Mouse (Mus musculus) kidney, postnatal 10 days (tissue): ENCODE measurements around the gene Rab23.
A peak's percentile ranks its signal among the peaks of the same experiment; 100 is the strongest.
"Not testable (repeated sequence)": the region's sequence is repeated elsewhere in the genome, so short reads cannot be mapped to it uniquely, and the experiment has no call there.

Source experiments
- DNase-seq: peaks from one replicate; pipeline ENCODE4 v3.0.0; 2021; ENCODE audit warnings: mixed read lengths

The Rab23 gene

GRCm38 (mm10) chr1:33734001-33734685 lies 14.5 kb downstream of the Rab23 start:
- no peak for DNase-seq

DNA sequence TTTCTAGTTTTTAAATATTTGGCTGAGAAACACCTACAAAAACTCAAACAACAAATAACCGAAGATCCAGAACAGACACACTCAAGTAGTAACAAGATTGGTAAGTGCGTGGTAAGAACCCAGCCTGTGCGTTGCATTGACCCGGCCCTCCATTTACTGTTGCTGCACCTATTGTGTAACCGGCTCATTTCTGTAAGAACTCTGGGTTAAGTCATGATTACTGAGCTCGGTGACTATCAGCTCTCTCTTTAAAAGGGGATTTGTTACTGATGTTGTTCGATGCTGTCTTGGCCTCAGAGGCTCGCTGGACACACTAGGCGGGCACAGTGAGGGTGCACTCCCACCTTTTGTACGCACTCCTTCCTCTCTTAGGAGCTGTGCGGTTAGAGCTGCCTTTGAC lies 18.6 kb downstream of the Rab23 start:
- DNase-seq = no peak

GRCm38 (mm10) chr1:33738681-33739278 lies 19.1 kb downstream of the Rab23 start:
- no peak for DNase-seq

- peak; percentile 91 for DNase-seq
These were observed 19.6 kb downstream of the Rab23 start for GRCm38 (mm10) chr1:33739302-33739701.

DNA sequence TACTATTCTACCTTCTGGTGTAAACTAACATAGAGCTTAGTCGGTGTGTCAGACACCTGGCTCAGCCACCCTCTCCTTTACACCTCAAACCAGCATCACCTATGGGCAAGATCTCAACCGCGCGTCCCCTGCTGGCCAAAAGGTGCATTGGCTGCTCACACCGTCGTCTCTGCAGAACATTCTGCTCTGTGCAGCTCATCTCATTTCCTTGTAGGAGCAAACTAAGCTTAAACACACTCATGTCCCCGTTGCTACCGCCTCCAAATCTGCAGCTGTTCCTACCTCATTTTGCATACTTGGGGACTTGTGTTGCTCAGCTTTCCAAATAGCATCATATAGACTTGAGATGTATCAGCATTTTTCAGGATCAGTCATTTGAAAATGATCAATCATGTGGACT lies 23.2 kb downstream of the Rab23 start:
- DNase-seq = peak; percentile 46

DNA sequence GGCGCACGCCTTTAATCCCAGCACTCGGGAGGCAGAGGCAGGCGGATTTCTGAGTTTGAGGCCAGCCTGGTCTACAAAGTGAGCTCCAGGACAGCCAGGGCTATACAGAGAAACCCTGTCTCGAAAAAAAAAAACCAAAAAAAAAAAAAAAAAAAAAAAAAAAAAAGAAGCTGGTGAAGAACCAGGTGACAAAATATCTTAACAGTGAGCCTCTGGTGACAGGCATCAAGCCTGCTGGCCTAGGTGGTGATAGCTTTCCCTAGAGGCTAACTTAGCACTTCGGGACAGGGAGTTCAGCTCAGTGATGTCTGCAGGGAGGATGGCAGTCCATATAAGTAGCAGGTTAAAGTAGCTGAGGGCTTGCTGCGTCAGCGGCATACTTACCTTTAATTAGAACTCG lies 25.1 kb downstream of the Rab23 start:
- not testable (repeated sequence) for DNase-seq

- no peak for DNase-seq
These were observed 26.2 kb downstream of the Rab23 start for GRCm38 (mm10) chr1:33745901-33746300.

DNA sequence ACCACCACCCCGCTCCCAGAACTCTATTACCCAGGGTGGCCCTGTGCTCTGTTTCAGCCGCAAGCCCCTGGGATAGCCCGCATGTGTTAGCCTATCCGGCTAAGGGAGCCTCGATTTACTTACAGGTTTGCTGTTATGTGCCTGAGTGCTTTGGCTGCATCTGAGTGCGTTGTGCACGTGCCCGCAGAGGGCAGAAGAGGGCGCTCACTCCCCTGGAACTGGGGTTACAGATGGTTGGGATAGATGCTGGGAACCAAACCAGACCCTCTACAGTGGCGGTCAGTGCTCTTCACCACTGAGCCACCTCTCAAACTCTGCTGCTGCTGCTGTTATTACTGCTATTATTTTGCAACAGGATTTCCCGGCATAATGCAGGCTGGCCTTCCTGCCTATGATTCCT lies 29.4 kb downstream of the Rab23 start:
- DNase-seq = no peak

GRCm38 (mm10) chr1:33749709-33750108 lies 30.0 kb downstream of the Rab23 start:
- not testable (repeated sequence) for DNase-seq

DNA sequence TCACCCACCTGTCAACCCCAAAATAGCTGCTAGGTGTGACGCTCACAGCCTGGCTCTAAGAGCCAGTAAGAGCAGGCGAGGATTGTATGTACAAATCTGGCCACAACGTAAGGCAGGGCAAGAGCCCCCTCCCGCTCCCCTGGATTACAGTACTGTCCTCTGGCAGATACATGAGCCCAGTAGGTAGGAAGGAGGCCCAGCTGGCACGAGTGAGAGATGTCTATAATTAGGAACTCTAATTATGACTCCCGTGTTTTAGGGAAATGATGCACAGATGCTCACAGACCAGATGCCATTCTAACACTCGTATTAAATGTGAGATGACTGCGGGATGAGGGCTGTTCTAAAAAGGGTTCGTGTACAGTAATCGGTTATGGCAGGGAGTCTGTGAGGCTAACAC lies 31.6 kb downstream of the Rab23 start:
- DNase-seq = no peak

DNA sequence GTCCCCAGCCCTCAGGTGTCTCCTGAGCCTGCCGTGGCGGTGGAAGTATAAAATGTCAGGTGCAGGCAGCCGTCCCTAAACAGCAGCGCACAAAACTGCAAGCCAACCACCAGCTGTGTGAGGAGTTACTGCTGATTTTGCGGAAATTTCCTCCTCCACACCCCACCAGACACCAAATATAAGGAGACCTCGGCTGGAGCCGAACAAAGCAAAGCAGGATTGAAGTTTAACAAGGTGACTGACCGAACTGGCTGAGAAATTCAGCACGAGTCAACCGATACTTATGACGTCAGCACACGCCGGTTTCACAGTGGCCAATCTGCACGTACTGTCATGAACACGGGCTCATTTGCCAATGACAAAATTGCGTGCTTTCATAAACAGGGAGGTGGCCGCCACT lies 34.4 kb downstream of the Rab23 start:
- DNase-seq = peak; percentile 35

DNA sequence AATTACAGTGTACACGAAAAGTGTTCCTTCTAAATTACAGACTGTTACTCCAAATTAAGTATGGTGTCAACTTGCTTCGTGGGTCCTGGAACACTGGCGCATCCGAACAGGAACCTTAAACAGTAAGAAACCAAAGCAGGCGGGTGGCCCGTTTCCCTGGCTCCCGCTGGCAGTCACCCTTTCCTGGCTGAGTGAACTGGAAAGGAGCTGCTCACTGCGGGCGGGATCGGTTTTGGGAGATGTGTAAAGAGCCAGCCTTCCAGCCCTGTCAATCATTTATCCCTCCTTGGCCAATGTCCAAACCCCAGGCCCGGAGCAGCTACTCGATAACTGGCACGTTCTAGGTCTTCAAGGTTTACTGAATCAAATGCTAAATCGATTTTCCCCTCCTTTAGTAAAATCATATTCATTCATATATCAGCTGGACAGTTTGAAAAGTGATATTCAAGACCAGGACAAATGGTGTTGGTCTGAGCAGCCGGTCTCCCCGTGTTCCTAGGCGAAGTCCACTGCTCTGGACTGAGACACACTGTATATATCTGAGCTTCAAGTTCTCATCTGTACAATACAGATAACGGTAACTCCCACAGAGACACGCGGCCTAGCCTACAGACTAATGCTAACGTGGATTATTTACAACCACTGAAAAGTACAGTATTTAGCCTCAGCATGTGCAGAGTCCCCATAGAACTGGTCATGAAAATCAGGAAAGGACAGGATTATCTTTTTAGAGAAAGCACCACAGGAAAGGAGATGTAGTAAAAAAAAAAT lies 35.5 kb downstream of the Rab23 start:
- DNase-seq = peak; percentile 75

DNA sequence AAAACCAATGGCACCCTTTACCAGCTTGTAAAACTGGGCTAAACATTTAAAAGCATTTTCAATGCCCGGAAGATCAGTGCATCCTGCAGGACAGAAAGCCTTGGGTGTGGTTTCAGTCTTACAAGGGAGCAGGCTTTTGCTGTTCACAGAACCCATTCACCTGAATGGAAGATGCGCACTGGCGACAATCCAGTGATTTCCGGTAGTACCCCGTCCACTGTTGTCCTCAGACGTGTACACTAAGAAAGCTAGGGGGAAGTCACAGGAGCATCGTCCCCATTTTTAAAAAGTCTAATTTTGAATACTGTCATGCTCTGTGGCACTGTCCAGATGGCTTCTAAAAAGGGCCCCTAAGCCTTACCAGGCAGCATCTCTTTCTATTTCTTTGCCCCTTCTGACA lies 36.1 kb downstream of the Rab23 start:
- DNase-seq = no peak

- DNase-seq = no peak
These were observed 36.8 kb downstream of the Rab23 start for GRCm38 (mm10) chr1:33756258-33757032.

GRCm38 (mm10) chr1:33757033-33757413 lies 37.3 kb downstream of the Rab23 start:
- peak; percentile 31 for DNase-seq

GRCm38 (mm10) chr1:33757491-33758041 lies 37.9 kb downstream of the Rab23 start, which contains the start of gene Bag2:
Bag2 (minus strand) TSS chr1:33757795.
- DNase-seq = peak; percentile 79

- no peak for DNase-seq
These were observed 38.8 kb downstream of the Rab23 start for GRCm38 (mm10) chr1:33758488-33758887.

DNA sequence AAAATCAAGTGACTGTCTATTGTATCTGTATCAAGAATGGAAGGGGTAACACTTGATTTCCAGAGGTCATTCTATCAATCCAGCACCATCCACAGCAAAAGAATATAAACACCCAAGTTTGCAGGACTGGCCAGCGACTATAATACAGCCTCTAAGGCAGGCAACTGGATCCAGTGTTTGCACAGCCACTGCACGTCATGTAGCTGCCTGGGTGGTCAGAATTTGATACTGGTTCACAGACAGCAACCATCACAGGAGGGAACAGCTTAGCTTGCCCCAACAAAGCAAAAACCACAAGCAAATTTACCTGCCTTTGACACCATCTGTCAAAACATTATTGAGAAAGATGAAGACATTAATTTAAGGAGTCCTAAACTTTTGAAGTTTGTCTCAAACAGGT lies 44.1 kb downstream of the Rab23 start:
- DNase-seq = no peak

DNA sequence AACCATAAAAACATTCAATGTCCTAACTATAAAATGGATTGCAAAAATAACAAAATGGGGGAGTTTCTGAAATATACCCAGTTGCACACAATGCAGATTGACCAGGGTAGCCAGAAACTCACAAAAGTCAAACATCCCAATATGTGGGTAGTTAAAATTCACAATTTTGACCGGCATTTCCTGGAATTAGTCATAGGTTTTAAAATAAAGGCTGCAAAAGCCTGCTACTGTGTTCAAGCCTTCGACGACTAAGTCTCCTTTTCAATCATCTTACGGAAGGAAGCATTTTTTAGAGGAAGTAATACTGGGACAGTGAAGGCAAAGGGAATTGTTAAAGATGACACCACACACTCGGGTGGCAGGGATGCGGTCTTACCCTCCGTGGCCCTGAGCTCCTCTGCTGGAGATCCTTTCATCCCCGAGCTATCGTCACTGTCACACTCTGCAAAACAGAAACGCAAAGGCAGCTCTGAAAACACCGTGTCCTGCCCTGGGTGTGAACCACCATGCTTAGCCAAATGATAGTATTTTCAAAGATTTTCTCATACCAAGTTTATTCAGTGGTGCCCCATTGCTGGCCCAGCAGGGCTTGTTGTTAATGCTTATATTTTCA lies 45.9 kb downstream of the Rab23 start:
- no peak for DNase-seq

DNA sequence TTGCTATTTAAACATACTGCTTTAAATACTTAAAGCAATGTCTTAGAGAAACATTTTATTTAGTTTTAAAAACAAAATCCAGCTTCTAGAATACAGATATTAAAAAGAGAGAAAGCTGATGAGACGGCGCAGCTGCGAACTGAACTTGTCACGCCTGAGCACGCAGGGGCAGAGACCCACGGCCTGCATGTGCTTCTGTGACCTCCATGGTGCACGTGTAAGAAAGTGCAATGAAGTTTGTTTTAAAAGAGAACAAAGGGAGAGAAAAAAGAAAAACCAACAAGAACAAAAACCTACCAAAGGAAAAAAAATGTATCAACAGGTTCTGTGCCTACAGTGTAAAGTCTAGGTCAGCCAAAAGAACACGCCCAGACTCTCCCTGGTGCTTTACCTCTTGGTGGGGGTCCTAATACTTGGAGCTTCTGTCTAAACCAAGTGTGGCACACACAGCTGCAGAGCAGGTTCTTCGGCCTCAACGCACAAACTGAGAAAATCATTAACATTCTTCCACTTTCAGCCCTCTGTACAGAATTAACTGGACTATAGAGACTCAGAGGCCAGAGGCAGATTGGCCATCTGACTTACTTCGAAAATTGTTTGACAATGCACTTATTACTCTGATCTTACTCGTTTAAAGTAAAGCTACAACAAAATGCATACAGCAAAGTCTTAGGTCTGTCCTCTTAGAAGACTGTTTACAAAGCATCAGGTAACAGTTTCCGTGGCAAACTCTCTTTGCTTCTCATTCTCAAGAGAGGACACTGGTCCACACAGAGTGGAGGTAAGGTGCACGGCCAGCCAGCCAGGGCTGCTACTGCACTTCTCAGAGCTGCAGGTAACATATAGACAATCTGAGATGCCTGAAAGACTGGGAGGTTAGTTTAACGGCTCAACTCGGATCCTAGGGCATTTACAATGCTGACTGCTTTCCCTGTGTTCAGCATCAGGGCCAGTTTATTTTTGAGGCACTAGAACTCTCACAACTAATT lies 47.1 kb downstream of the Rab23 start:
- DNase-seq = no peak
